Mouse (Mus musculus): ENCODE data around the gene Lrrc4.

Gene Lrrc4

GRCm38 (mm10) chr6:28822296-28822695 lies 9.3 kb downstream of the Lrrc4 start:
- no peak for DNase-seq

DNA sequence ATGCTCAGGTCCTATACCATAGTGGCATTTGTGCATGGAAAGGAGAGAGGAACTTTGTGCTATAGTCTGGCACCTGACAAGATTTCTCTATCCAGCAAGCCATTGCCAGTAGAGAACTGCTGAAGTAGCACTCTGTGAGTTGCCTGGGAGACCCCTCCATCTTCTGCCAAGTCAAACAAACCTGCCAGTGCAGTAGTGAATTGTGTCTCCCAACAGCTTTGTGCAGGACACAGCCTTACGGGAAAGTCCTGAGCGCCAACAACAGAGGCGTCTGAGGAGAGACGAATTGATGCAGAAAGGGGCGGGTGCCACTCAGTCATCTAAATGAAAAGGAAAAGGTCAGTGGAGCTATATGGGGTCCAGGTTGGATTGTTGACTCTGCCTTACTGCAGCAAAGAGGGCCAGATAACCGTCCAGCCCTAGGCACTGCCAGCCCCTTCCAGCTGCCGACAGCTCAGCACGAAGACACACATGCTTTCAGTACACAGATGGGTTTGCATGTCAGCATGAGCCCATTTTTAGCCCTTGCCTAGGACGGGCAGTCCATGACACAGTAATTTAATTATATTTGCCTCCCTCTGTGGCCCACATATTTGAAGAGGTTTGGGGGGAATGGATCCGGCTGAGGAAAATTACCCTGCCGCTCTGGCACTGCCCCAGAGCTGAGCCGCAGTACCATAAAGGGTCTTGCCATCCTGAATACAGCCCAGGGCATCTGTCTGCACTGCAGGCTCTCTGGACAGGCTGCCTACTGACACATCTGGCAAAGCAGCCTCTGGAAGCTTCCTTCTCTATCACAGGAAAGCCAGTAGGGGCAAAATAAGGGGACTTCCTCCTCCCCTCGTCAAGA lies 11.8 kb downstream of the Lrrc4 start:
- DNase-seq = no peak

DNA sequence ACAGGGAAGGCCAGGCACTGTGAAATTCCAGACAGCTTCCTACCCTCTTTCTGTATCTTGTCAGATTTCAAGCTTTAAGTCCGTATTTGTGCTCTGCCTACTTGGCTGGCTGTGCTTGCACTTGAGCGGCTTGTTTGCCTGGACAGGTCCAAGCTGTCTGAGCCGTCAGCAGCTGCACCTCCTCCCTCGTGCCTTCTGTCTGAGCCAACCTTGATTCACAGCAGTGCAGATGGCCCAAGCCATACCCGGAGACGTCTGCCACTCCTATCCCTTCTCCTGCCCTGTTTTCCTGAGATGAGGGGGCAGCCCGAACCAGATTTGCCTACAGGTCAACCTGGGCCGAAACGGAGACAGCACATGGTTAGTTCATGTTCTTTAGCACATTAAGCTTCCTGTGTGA lies 14.5 kb downstream of the Lrrc4 start:
- no peak for DNase-seq

DNA sequence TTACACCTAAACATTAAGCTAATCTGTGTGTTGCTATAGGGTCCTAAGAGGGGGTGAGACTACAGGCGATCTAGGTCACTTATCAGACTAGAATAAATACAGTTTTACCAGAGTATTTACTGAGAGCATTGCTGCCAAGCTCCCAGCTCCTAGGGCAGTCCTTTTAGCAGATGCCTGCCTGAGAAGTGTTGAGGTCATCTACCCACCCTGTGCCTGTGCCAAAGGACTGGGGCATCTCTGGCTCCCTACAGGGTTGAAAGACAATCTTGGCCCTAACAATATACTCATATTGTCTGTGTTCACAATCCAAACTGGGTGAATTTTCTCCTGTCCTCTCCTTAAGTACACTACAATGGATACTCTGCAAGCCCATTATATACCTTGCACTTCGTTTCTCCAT lies 16.7 kb downstream of the Lrrc4 start:
- DNase-seq = no peak

DNA sequence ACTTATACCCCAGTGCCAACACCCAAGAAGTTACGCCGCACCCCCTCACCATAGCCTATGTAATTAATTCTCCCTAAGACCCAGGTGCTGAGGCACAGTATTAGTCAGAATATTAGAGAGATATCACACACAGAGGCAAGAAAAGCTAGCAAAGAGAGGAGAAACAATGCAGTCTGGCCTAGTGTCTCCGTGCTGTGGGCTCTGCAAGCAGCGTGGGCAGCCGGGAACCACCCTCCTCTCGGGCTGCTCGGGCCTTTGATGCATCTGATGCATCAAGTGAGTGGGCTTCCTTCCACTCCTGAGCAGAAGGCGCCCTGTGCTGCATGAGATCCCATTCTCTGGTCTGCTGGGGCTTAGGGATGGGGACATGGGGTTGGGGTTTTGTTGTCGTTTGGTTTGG lies 18.5 kb downstream of the Lrrc4 start:
- DNase-seq = no peak

- no peak for DNase-seq
These were observed 26.8 kb downstream of the Lrrc4 start for GRCm38 (mm10) chr6:28804751-28805150.

DNA sequence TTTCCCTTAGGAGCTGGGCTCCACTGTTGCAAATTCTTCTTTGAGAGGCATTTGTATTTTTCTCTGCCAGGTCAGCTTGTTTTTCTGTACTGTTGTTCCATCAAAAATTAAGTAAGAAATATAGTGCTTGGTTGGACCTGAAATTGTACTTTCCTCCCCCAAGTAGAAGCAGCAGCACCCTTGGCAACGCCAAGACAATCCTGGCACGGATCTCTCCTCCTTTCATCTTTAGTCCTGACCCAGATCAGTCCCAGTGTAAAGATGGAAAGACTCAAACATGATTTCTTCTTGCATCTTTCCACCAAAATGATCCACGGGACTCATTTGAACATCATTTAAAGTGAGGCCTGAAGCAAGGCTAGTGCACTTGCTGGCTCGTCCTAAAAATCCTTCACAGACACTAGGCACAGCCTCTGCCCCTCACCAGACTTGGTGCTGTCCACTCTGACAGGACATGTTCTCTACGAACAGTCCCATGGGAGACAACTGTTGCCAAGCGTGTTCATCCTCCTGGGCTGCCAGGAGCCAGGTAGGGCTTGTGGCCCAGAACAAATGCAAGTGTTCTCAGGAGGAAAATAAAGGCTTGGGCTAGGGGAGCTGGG lies 27.8 kb downstream of the Lrrc4 start:
- DNase-seq = no peak

DNA sequence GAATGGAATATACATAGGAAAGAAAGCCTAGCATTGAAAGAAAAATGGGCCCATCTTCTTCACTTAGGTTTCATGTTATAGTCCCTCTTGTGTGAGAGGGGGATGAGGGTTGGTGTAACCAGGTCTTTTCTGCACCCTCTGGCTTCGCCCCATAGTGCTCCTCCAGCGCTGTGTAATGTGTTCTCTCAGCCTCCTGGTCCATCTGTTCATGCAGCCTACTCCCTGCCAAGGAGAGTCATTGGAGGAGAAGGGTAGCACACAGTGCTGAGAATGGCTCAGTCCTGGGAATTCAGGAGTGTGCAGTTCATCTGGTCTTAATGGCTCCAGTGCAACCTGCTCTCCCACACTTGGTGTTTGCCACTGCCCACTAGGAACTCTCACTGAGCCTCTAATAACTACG lies 30.6 kb downstream of the Lrrc4 start:
- DNase-seq = no peak

GRCm38 (mm10) chr6:28799818-28800217 lies 31.7 kb downstream of the Lrrc4 start:
- DNase-seq = no peak

DNA sequence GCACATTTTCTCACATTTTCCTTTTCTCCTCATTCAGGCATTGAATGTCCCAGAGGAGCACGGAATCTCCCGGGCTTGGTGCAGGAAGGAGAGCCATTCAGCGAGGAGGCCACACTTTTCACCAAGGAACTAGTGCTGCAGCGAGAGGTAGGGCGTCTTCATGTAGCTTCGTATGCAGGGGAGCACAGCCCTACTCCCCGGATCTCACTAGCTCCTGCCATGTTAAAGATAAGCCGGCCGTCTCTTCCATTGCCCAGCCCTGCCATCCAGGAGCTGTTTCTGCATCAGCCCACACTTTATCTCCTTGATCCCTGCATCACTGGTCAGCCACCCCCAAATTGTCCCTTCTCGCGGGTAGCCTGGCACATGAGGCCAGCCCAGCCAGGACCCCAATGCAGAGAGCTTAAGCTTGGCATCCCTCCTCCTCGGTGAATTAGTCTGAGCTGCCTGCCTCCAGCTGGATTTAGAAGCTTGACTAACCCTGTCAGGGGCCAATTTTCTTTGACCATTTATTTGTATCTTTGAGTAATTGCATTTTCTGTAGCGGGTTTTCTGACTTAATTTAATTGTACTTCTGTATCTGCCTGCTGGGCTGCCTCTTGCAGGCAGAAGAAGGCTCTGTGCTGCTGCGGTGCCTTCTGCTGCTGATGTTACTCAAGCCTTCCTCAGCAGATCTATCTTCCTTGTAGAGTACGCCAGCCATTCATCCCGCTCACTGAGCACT lies 35.6 kb downstream of the Lrrc4 start:
- DNase-seq = no peak

- DNase-seq = no peak
These were observed 36.2 kb downstream of the Lrrc4 start for GRCm38 (mm10) chr6:28795380-28795779.

GRCm38 (mm10) chr6:28791809-28792208 lies 39.7 kb downstream of the Lrrc4 start:
- no peak for DNase-seq

GRCm38 (mm10) chr6:28791183-28791582 lies 40.4 kb downstream of the Lrrc4 start:
- no peak for DNase-seq

- no peak for DNase-seq
These were observed 41.9 kb downstream of the Lrrc4 start for GRCm38 (mm10) chr6:28789685-28790084.

DNA sequence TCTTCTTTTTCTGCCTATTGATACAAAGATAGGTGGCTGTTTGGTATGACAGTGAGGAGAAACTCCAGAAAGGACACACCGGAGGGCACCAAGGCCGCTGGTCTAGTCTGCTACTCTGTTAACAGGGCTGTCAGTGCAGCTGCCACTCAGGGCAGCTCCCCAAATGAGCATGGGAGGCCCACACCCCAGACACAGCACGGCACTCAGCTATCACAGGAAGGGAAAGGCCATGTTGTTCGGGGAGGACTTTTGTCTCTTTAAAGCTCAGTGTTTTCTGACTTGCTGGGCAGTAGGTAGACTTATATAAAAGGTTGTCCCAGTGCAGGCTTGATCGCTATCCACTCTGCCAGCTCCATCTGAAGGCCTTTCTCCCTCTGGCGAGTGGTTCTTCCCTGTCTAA lies 44.4 kb downstream of the Lrrc4 start:
- no peak for DNase-seq

DNA sequence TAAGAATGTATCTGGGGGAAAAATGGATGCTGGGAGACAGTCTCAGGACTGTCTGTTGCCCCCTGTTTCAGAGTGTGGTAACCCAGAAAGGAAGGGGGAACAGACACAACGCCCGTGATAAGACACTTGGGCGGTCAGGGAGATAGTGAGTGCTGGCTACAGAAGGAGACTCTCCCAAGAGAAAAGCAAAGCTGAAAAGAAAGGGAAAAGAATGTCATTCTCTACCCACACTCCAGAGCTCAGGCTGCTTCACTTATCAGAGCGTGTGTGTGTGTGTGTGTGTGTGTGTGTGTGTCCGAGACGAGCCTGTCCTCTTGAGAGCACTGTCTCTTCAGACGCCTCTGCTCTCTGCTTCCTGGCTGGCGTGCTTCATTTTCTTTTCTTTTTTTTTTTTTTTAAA lies 45.8 kb downstream of the Lrrc4 start:
- no peak for DNase-seq

- no peak for DNase-seq
These were observed 47.6 kb downstream of the Lrrc4 start for GRCm38 (mm10) chr6:28783953-28784352.

- DNase-seq = no peak
These were observed 48.4 kb downstream of the Lrrc4 start for GRCm38 (mm10) chr6:28783082-28783647.

GRCm38 (mm10) chr6:28781696-28782095 lies 49.9 kb downstream of the Lrrc4 start:
- DNase-seq = no peak

- DNase-seq = no peak
These were observed 60.2 kb downstream of the Lrrc4 start for GRCm38 (mm10) chr6:28771331-28771730.

GRCm38 (mm10) chr6:28767891-28768481 lies 63.6 kb downstream of the Lrrc4 start:
- DNase-seq = no peak

GRCm38 (mm10) chr6:28766622-28767021 lies 64.9 kb downstream of the Lrrc4 start:
- DNase-seq = no peak

GRCm38 (mm10) chr6:28762132-28762775 lies 69.3 kb downstream of the Lrrc4 start:
- no peak for DNase-seq
